Mouse (Mus musculus) adrenal gland, adult 8-10 months (tissue): ENCODE measurements around the gene Antxr2. TPM values are rescaled to one million over a fixed set of nuclear protein-coding genes. Genes with fewer than 3 reads are reported as not detected.

Source experiments
- DNase-seq: peaks from one replicate; pipeline ENCODE4 v3.0.0; 2022
- total RNA-seq, 4 experiments: library from RNA; stranded (reverse); gene quantifications; 2 replicates each; pipeline ENCODE4 v1.2.4; 2022

The Antxr2 gene
- total RNA-seq, 4 experiments from 2014 or later, result 43.8 to 52.7 (median 48.8) TPM

DNA sequence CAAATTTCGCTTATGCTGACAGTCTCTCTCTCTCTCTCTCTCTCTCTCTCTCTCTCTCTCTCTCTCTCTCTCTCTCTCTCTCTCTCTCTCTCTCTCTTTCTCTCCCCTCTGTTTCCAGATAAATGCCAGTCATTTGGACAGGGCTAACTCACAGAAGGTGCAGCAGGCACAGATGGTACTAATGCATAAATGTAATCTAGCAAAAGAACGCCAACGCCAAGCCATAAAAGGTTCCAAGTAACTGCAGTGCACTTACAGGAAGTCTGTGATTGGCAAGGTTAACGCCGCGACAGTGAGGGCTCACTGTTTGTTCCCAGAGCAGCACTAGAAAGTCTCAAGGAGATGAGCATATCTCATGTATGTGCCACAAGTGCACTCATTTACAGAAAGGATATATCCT lies 123.4 kb downstream of the Antxr2 start:
- DNase-seq, result no peak

DNA sequence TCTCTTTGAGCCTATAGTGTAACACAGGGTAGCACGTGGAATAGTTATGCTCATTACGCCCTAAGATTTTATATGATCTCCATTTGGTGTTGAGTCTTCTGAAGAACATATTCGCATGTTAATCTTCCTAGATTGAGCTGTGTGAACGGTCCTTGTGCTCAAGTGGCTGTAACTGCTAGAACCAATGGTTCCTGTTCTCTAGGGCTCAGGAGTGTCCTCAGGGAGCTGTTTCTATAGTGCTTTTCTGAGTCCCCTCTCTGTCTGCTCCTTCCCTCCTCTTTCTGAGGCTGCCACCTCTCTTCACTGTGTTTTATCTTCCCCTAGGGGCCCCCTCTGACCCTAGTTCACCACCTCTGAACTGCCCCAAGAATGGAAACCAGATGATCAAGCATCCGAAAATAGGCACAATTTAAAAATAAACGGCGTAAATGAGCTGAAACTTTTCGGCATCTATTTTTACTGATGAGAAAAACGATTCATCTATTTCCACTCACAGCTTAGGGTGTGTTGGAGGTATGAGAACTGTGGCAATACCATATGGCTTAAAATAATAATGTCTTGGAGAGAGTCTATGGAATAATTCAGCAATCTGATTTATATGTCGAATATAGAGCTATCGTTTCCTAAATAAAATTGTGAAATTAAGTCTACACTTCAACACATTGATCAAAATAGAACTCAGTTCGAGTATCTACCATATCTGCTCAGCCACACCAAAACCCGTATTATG lies 124.1 kb downstream of the Antxr2 start:
- DNase-seq, result no peak

DNA sequence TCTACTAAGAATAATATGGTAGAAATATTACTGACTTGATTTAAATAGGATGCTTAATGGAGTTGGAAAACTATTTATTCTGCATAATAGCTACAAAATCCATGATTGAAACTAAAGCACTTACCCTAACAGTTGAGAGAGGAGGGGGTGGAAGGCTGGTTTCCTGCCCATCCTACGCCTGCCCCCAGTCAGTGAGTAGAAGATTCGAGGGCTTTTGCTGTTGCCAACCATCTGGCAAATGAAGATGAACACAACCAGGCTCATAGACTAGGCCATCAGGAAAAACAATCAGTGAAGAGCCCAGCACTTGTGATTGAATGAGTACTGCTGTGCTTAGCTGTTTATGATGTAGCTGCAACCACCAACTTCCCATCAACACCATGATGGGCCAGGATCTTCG lies 125.0 kb downstream of the Antxr2 start:
- no peak for DNase-seq

GRCm38 (mm10) chr5:97901096-97901495 lies 129.7 kb downstream of the Antxr2 start:
- no peak for DNase-seq

DNA sequence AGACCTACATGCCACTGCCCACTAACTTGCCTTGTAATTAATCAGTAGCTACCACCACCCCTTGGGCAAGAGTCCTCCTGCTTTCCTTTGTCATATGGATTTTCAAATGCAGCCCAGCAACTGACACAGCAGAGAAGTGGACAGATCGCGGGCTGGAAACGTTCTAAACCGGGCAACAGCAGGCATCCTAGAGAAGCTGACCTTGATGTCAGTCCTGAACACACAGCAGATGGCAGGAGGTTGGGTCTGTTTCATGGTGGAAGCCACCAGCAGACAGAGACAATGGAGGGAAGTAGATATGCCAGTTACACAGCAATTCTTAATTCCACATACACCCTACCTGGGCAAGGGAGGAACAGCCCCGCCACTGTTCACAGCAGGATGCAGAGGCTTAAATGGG lies 131.5 kb downstream of the Antxr2 start:
- DNase-seq, result no peak

DNA sequence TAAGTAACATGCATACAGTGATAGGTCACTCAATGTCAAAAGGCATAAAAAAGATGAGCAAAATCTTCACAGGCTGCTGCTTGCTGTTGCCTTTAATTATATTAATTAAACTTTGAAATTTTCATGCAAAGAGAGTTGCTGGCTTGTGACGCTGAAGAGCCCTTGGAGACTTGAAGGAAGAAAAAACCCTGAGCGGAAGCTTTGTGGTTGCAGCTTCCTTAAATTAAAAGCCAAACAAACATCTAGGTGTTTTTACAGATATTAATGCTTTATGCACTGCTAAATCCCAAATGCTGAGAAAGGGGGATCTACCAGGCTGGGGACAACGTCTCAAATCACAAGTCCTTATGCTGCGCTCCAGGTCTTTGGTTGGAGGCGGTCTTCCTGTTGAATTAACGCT lies 145.4 kb downstream of the Antxr2 start:
- DNase-seq, result no peak

GRCm38 (mm10) chr5:97884110-97884509 lies 146.7 kb downstream of the Antxr2 start:
- no peak for DNase-seq

- DNase-seq, result no peak
These were observed 149.4 kb downstream of the Antxr2 start for GRCm38 (mm10) chr5:97881421-97881820.

- no peak for DNase-seq
These were observed 150.7 kb downstream of the Antxr2 start for GRCm38 (mm10) chr5:97880115-97880514.

DNA sequence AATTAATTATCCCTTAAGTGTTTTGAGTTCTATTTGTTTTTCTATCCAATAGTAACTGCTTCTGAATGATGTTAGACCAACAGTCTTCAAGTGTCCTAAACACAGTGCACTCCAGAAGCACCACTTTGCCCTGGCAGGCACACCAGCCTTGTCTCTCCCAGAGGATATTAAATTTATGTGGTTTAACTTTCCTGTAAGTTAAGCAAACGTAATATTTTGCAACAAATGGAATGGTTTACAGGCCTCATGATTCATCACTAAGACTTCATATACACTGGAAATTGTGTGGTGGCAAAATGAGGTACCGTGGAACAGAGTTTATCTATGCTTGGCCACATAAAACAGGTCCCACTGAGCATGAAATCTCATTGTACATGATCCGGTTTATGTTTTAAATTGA lies 152.0 kb downstream of the Antxr2 start:
- no peak for DNase-seq

DNA sequence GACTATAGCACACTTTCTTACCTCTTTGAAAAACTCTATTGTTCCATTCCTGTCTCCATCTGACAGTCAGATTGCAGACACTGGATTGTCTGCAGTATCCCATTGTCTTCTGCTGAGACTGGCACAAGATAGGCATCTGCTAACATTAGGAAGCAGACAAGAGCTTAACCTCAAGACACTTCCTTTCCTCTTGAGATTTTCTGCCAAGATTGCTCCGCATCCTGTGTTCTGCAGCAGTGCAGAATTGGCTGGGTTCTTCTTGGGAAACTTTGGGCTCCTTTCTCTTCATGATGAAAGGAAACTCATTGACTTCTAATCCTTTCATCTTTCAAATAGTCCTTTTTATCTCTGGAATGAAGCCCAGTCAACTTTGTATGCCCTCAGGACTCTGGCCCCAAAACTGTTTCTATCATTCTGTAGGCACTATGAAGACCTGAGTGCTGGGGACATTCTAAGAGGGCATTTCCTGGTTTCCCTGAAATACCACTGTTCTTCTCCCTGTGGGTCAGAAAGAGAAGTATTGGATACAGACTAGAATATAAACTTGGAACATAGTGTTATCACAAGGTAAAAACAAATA lies 152.5 kb downstream of the Antxr2 start:
- no peak for DNase-seq

DNA sequence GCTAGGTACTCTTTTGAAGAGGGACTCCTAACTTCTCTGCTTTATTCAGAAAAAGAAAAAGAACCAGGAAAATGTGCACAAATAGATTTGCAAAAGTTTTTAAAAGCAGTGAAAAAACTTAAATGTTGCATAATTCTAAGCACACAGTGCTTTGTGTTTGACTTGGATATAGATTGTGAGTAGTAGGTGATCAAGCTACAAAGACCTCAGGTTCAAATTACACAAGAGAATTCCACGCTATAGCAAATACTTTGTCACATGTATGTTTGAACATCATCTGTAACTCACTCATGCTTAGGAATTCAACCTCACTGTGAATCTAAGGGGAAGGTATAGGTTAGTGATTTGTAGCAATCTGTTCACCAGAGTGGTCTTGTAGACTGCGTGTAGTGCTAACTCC lies 153.9 kb downstream of the Antxr2 start:
- DNase-seq, result no peak

DNA sequence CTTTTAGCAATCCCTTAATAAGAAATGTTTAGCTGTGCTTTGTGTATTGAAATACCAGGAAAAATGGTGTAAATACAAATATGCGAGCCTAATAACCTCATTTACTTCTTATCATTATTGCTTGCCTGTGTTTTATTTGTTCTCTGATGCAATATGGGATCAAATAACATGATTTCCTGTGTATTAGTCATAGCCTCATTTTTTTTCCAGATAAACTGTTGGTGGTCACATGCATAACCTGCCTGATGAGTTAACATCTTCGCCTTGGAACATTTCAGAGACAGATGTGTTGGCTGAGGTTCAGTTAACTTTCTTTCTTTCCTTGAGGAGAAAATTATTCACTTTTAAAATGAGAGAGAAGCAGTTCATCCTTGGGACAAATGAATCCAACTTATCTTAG lies 162.9 kb downstream of the Antxr2 start:
- no peak for DNase-seq

DNA sequence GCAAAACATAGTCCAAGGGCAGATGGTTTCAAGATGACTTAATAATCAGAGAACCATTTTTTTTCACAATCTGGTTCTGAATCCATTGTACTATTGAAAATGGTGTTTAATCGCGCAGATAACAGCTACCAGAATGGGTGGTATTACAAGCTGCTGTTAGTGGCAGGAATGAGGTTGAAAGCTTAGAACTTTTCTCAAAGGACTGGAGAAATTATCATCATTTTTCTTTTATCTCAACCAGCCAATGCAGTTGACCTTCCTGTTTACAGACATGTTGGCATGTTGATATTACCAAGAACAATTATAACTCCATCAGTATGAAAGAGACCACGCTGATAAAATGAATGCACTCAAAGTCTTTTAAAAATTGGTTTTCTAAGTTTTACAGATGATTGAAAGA lies 163.9 kb downstream of the Antxr2 start:
- no peak for DNase-seq

DNA sequence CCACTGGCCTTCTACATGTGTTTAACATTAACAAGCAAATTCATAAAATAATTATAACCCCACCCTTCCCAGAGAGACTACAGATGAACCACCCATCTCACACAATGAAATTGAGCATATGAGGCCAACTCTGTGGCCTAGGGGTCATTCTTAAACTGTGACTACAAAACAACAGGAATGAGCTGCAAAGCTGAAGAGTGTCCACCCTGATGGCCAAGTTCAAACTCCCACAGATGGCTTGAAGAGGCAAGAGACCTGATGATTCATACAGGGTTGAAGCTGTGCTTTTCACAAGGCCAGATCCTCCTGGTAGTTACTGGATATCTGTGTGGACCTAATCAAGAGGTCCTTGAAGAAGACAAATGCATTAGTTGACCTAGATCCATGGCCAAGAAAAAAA lies 173.7 kb downstream of the Antxr2 start:
- DNase-seq, result peak; percentile 36

DNA sequence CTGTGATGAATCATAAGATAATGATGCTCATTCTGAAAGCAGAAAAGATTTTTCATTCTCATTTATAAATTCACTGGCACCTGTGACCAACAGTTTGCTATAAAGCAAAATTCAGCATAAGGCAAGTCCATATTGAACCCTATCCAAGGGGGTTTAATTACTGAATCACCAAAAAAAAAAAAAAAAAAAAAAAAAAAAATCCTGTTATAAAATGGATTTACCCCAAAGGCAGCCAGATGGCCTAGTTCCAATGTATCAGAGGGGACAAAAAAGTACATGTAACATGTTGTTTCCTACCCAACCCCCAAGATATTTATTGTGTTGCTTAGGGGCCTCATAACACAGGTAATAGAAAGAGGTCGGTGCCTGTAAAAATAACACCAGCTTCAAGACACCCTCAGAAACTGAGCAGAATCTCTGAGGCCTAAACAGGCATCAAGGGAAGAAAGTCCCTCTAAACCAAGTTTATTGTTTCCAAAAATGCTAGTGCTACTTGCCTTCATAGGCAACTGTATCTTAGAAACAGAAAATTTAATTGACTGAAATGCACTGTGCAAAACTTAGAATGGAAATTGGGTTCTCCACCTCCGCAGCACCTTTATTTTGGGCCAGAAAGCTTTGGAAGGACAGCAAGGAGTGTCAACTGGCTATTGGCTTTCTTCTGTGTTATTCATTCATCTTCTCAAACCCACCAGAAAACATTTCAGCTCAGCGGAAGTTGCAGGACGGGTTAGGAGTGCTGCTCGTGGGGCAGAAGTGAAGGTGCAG lies 178.7 kb downstream of the Antxr2 start:
- DNase-seq, result no peak

- no peak for DNase-seq
These were observed 183.5 kb downstream of the Antxr2 start for GRCm38 (mm10) chr5:97847204-97847895.

DNA sequence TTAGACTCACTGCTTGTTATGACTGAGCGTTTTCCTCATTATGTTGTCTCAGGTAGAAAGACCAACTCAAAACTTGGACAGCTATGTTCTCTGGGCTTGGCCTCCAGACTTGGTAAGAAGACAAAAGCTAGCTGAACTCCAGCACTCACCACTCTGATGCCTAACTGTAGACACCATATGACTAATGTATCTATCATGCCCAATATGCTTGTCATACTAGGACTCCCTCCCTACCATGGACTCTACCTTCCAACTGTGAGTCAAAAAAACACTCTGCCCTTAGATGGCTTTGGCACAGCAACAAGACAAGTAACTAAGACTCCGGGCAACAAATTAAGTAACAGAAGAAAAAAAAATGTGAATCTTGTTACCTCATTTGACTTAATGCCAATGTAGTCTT lies 184.3 kb downstream of the Antxr2 start:
- DNase-seq, result no peak

- DNase-seq, result no peak
These were observed 188.8 kb downstream of the Antxr2 start for GRCm38 (mm10) chr5:97842016-97842415.

- no peak for DNase-seq
These were observed 190.9 kb downstream of the Antxr2 start for GRCm38 (mm10) chr5:97839924-97840279.

DNA sequence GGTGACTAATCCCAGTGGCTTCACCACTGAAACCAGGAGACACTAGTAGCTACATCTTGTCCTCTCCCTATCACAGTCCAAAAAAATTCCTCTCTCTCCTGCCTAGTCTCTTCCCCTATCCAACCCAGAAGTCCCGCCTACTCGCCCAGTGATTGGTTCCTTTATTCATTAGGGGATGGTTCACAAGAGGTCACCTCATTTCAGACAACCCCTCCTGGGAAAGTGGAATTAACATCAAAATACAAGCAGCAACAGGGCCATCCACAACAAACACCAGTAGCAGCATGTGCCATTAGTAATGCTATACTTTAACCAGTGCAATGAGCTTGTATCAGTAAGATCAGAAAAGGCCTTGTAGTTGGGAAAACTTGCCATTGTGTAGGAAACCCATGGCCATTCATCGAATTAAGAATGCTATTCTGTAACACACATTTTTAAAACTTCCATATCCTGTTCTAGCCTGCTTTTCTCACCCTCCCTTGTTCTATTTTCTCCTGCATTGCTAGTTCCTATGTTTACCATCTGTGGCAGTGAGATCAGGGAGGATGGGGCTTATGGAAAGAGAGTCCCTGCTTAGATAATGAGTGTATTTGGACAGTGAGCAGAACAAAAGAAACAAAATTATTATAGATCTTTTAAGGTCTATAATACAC lies 191.4 kb downstream of the Antxr2 start:
- no peak for DNase-seq

DNA sequence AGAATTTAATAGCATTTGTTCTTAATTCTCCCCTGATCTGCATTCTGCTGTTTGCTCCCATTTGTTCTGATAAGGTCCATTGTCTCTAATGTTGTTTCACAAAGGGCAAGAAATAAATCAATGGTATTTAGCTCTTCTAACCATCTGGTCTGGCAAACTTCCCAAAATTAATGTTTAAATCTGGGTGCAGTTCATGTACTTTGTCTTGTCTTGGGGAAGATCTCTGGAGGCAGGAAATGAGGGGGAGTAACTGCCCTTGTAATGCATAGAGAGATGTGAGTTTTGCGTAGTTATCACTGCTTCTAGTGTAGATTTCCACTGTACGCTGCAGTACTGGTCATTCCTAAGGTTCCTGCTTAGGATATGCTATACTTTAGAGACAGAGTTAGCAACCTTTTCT lies 193.5 kb downstream of the Antxr2 start:
- DNase-seq, result no peak

DNA sequence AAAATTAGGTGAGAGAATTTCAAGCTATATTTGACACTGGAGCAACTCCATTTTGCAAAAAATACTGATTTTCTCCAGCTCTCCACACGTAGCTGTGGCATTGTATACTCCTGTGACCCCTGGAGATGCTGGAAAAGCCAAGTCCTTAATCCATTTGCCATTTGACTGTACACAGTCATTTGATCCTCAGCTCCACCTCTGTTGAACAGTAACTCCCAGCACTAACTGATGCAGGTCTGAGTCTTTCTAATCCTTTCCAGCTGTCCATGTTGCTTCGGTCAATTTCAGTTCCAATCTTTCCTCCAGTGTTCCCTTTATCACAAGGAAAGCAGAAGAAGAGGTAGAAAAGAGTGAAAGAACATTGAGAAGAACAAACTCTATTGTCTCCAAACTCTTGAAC lies 195.4 kb downstream of the Antxr2 start:
- DNase-seq, result no peak
